Mouse (Mus musculus): Measurements from ENCODE around the gene Mettl22. TPM values are rescaled to one million over a fixed set of nuclear protein-coding genes. Genes with fewer than 3 reads are reported as not detected.
A peak's percentile ranks its signal among the peaks of the same experiment; 100 is the strongest.

Gene Mettl22
- polyA plus RNA-seq, 1 experiment from 2014 or later, result 33.4 TPM

- ATAC-seq (ENCODE audit: extremely low read depth, insufficient number of reproducible peaks, low FRiP score, low TSS enrichment), result no peak
- WGBS, result under 1% methylated on average over 5 of the region's 5 CpGs
Measured at GRCm38 (mm10) chr16:8512830-8513229, 42.2 kb downstream of the Mettl22 start.

GRCm38 (mm10) chr16:8513236-8513906, 42.8 kb downstream of the Mettl22 start, which contains the start of gene Abat:
Gene Abat (plus strand): TSS chr16:8513429.
- Histone ChIP-seq H3K27me3 (replicated peaks) (no peaks in the 10 kb centered on the region), H3K4me2 (peak within 1 kb of the TSS; percentile 83), H3K36me3 (peaks cover 4% of the 10 kb centered on the region; the same call in 1 of the 2 replicates), H3K4me1 (peaks cover 30% of the 10 kb centered on the region), H3K9ac (peak within 1 kb of the TSS; percentile 83), H3K4me3 (peak within 1 kb of the TSS; percentile 70), H3K27ac (replicated peaks) (peak within 1 kb of the TSS; percentile 70), H3K9me3 (no peaks in the 10 kb centered on the region)
- under 1% methylated on average over 37 of the region's 46 CpGs for WGBS
- peak; percentile 86 for ATAC-seq (ENCODE audit: extremely low read depth, insufficient number of reproducible peaks, low FRiP score, low TSS enrichment)

More at GRCm38 (mm10) chr16:8512830-8513229, 42.2 kb downstream of the Mettl22 start:
- no peaks in the 10 kb centered on the region for H3K27me3 ChIP-seq (replicated peaks)
- H3K27ac ChIP-seq (replicated peaks), result no peak overlapping the region
- H3K36me3 ChIP-seq, result peaks cover 4% of the 10 kb centered on the region; the same call in 1 of the 2 replicates
- peak overlapping the region; percentile 83 for H3K4me2 ChIP-seq
- H3K9ac ChIP-seq, result peak overlapping the region; percentile 41; the same call in 1 of the 2 replicates
- peaks cover 26% of the 10 kb centered on the region for H3K4me1 ChIP-seq
- H3K9me3 ChIP-seq, result no peaks in the 10 kb centered on the region
- peak overlapping the region; percentile 70 for H3K4me3 ChIP-seq

DNA sequence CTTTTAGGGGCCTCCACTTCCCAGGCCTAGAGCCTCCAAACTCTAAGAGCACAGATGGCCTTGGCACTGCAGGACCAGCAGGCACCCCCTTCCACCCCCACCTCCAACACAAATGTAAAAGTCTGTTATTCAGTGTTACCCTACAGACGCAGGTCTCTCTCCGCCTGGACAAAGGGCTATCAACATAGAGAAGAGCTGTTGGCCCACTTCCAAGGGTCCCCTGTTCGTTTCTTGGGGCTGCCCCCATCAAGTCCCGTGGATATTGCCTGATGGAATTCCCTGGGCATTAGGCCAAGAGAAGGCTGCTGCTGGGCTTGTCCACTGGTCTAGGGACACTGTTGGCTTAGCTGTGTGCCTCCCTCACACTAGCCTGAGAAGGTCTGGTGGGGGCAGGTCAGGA, 43.6 kb downstream of the Mettl22 start:
- WGBS, result 6% methylated on average over 4 of the region's 4 CpGs
- Histone ChIP-seq H3K4me2 (peak overlapping the region; percentile 83), H3K27ac (replicated peaks) (peak overlapping the region; percentile 70), H3K4me1 (peaks cover 33% of the 10 kb centered on the region), H3K27me3 (replicated peaks) (no peaks in the 10 kb centered on the region), H3K9ac (peak overlapping the region; percentile 83), H3K36me3 (peaks cover 4% of the 10 kb centered on the region; the same call in 1 of the 2 replicates), H3K4me3 (peak overlapping the region; percentile 70), H3K9me3 (no peaks in the 10 kb centered on the region)
- ATAC-seq (ENCODE audit: extremely low read depth, insufficient number of reproducible peaks, low FRiP score, low TSS enrichment), result peak; percentile 34; the same call in 1 of the 2 replicates

GRCm38 (mm10) chr16:8520525-8520924, 49.9 kb downstream of the Mettl22 start:
- no peaks in the 10 kb centered on the region for H3K9me3 ChIP-seq
- H3K27ac ChIP-seq (replicated peaks), result no peak overlapping the region
- no peak for ATAC-seq (ENCODE audit: extremely low read depth, insufficient number of reproducible peaks, low FRiP score, low TSS enrichment)
- no peak overlapping the region for H3K4me2 ChIP-seq
- H3K27me3 ChIP-seq (replicated peaks), result no peaks in the 10 kb centered on the region
- H3K36me3 ChIP-seq, result peaks cover 4% of the 10 kb centered on the region; the same call in 1 of the 2 replicates
- no peak overlapping the region for H3K4me3 ChIP-seq
- H3K4me1 ChIP-seq, result peaks cover 40% of the 10 kb centered on the region
- H3K9ac ChIP-seq, result no peak overlapping the region
- 76% methylated on average over 5 of the region's 5 CpGs for WGBS

DNA sequence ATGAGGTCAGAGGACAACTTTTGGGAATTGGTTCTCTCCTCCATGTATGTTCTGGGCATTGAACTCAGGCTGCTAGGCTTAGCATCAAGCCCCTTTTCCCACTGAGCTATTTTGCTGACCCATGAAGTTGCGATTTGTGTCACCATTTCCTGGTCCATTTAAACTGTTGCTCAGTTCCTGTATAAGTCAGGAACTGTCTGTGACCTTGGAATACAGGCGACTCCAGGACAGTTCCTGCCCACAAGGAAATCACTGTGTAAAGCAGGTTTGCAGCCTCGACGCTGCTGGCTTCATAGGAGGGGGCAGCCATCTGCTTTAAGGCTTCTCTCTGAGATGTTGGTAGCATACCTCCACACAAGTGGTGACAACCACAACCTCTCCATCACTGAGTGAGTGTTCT, 50.7 kb downstream of the Mettl22 start:
- ATAC-seq (ENCODE audit: extremely low read depth, insufficient number of reproducible peaks, low FRiP score, low TSS enrichment), result no peak
- no peaks in the 10 kb centered on the region for H3K27me3 ChIP-seq (replicated peaks)
- H3K36me3 ChIP-seq, result peaks cover 4% of the 10 kb centered on the region; the same call in 1 of the 2 replicates
- H3K4me3 ChIP-seq, result no peak overlapping the region
- H3K9me3 ChIP-seq, result no peaks in the 10 kb centered on the region
- no peak overlapping the region for H3K9ac ChIP-seq
- H3K4me2 ChIP-seq, result no peak overlapping the region
- 62% methylated on average over 4 of the region's 4 CpGs for WGBS
- no peak overlapping the region for H3K27ac ChIP-seq (replicated peaks)
- peaks cover 47% of the 10 kb centered on the region for H3K4me1 ChIP-seq

- WGBS, result 13% methylated on average over 11 of the region's 11 CpGs
- Histone ChIP-seq H3K4me3 (no peak overlapping the region), H3K9ac (peak overlapping the region; percentile 61)
Measured at GRCm38 (mm10) chr16:8523480-8524144, 53.0 kb downstream of the Mettl22 start.

DNA sequence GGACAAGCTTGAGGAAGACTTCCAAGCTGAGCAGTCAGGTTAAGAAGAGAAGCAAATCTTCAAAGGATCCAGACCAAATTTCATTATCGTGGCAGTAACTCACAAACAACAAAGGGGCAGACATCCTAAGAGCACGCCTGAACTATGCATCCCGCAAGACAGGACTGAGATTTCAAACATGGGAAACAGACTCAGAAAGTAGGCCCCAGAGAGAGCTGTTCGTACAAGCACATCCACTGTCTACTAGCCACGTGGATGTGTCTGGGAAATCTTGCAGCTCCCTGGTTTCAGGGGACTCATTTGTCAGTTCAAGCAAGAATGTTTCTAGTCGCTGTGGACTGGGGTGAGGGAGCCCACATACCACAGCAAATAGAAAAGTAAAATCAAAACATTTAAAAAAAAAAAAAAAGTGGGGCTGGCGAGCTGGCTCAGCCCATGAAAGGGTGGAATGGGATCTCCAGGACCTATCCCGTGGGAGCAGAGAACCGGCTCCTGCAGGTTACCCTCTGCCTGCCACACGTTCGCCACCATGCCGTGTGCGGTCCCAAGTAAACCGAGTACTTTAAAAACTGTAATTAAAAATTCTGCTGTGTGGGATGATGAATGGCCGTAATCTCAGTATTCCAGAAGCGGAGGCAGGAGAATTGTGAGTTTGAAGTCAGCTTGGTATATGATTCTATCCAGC, 53.7 kb downstream of the Mettl22 start:
- ATAC-seq (ENCODE audit: extremely low read depth, insufficient number of reproducible peaks, low FRiP score, low TSS enrichment), result no peak
- H3K9ac ChIP-seq, result peak overlapping the region; percentile 61
- H3K4me2 ChIP-seq, result peak overlapping the region; percentile 49
- no peaks in the 10 kb centered on the region for H3K27me3 ChIP-seq (replicated peaks)
- peak overlapping the region; percentile 85 for H3K27ac ChIP-seq (replicated peaks)
- WGBS, result 60% methylated on average over 16 of the region's 16 CpGs
- no peaks in the 10 kb centered on the region for H3K9me3 ChIP-seq
- H3K4me3 ChIP-seq, result no peak overlapping the region
- no peaks in the 10 kb centered on the region for H3K36me3 ChIP-seq
- peaks cover 42% of the 10 kb centered on the region for H3K4me1 ChIP-seq

More at GRCm38 (mm10) chr16:8523480-8524144, 53.0 kb downstream of the Mettl22 start:
- H3K4me2 ChIP-seq, result peak overlapping the region; percentile 49
- H3K36me3 ChIP-seq, result no peaks in the 10 kb centered on the region
- peaks cover 42% of the 10 kb centered on the region for H3K4me1 ChIP-seq
- peak overlapping the region; percentile 85 for H3K27ac ChIP-seq (replicated peaks)
- no peaks in the 10 kb centered on the region for H3K27me3 ChIP-seq (replicated peaks)
- peak; percentile 41; the same call in 1 of the 2 replicates for ATAC-seq (ENCODE audit: extremely low read depth, insufficient number of reproducible peaks, low FRiP score, low TSS enrichment)
- no peaks in the 10 kb centered on the region for H3K9me3 ChIP-seq

DNA sequence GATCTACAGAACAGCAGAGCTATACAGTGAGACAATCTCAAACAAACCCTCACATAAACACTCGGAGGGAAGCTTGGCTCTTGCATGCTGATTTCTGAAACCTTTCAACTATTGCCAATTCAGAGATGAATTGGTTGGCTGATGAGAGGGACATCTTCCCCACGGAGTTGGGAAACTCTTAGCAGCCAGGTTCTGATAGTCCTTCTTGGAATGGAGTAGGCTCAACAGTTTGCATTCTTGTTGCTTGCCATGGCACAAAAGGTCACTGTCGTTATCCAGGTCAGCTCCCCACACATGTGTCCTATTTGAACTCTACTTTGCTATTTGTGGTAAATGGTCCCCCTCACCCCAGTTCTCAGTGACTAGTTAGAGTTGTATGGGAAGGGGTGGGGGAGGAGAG, 54.7 kb downstream of the Mettl22 start:
- peaks cover 44% of the 10 kb centered on the region for H3K4me1 ChIP-seq
- ATAC-seq (ENCODE audit: extremely low read depth, insufficient number of reproducible peaks, low FRiP score, low TSS enrichment), result no peak
- no peak overlapping the region for H3K4me2 ChIP-seq
- no peak overlapping the region for H3K9ac ChIP-seq
- H3K27ac ChIP-seq (replicated peaks), result no peak overlapping the region
- no peaks in the 10 kb centered on the region for H3K9me3 ChIP-seq
- no peaks in the 10 kb centered on the region for H3K36me3 ChIP-seq
- WGBS, result 51% methylated on average over 3 of the region's 3 CpGs
- no peaks in the 10 kb centered on the region for H3K27me3 ChIP-seq (replicated peaks)
- H3K4me3 ChIP-seq, result no peak overlapping the region

GRCm38 (mm10) chr16:8525877-8526276, 55.3 kb downstream of the Mettl22 start:
- no peak for ATAC-seq (ENCODE audit: extremely low read depth, insufficient number of reproducible peaks, low FRiP score, low TSS enrichment)
- no peaks in the 10 kb centered on the region for H3K9me3 ChIP-seq
- 35% methylated on average over 7 of the region's 7 CpGs for WGBS
- H3K9ac ChIP-seq, result no peak overlapping the region; the same call in 1 of the 2 replicates
- no peak overlapping the region for H3K4me2 ChIP-seq
- no peak overlapping the region for H3K4me3 ChIP-seq
- H3K27me3 ChIP-seq (replicated peaks), result no peaks in the 10 kb centered on the region
- no peaks in the 10 kb centered on the region for H3K36me3 ChIP-seq
- peaks cover 44% of the 10 kb centered on the region for H3K4me1 ChIP-seq
- no peak overlapping the region for H3K27ac ChIP-seq (replicated peaks)

DNA sequence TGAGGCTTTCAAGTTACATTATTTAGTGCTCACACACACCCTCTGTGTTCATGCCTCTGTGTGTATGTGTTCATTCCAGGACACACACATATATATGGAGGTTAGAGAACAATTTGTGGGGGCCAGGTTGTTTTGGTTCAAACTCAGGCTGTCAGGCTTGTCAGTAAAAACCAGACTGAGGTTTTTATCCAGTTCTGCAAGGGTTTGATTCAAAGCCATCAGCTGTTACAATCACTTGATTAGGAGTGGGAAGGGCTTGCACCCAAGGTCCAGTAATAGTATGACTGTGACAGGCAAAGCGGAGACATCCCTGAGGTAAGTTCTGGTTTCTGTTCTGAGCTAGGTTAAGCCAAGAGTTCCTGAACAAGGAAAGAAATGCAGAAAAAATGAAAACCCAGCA, 58.8 kb downstream of the Mettl22 start:
- no peak overlapping the region for H3K27ac ChIP-seq (replicated peaks)
- 92% methylated on average over 1 of the region's 1 CpGs for WGBS
- no peak for ATAC-seq (ENCODE audit: extremely low read depth, insufficient number of reproducible peaks, low FRiP score, low TSS enrichment)
- no peak overlapping the region for H3K4me2 ChIP-seq
- no peak overlapping the region for H3K9ac ChIP-seq
- no peaks in the 10 kb centered on the region for H3K9me3 ChIP-seq
- peaks cover 24% of the 10 kb centered on the region for H3K4me1 ChIP-seq
- H3K4me3 ChIP-seq, result no peak overlapping the region
- H3K27me3 ChIP-seq (replicated peaks), result no peaks in the 10 kb centered on the region
- peaks cover 7% of the 10 kb centered on the region; the same call in 1 of the 2 replicates for H3K36me3 ChIP-seq

DNA sequence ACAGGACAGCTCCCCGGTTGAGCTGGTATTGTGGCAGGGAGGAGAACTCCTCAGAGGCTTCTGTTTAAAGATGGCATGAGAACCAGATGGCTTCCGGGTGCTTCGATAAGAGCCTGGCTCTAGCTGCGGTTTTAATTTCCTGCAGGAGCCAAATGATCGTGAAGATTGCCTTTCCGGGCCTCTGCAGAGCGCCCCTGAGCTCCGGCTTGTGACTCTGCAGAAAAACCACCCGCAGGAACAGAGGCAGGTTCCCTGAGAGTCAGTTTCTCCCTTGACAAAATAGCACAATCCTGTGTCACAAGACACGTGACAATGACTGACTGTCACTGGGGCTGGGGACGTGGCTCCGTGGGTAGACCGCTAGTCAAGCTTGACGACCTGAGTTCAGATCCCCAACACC, 59.4 kb downstream of the Mettl22 start:
- Histone ChIP-seq H3K4me3 (no peak overlapping the region), H3K27ac (replicated peaks) (no peak overlapping the region), H3K9ac (no peak overlapping the region), H3K9me3 (no peaks in the 10 kb centered on the region), H3K27me3 (replicated peaks) (no peaks in the 10 kb centered on the region), H3K4me1 (peaks cover 17% of the 10 kb centered on the region), H3K36me3 (peaks cover 7% of the 10 kb centered on the region; the same call in 1 of the 2 replicates), H3K4me2 (no peak overlapping the region)
- 74% methylated on average over 14 of the region's 14 CpGs for WGBS
- no peak for ATAC-seq (ENCODE audit: extremely low read depth, insufficient number of reproducible peaks, low FRiP score, low TSS enrichment)
